Comparison of ENCODE assay signal across 29 mouse cellular contexts in the genomic region with DNA sequence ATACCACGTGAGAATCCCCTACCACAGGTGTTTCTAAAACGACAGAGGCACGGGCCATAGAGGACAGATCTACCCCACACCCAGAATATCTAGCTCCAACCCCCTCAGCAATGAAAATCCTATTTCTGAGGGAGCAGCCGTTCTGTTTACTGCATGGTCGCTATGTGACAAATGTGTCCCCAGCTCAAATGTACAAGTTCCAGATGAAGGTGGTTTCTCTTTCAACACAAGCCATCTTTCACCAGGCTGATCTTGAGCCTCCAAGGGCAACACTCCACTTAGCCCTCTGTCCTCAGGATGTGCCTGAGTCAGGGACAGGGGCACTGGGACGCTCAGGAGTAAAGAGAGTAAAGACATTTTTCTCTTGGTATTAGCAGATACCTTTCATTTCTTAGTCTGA. TPM values are rescaled to one million over a fixed set of nuclear protein-coding genes. Genes with fewer than 3 reads are reported as not detected.
"Had no signal": no experiment of that assay in that cellular context is flagged by ENCODE, and none has a peak within 500 bp of the region (broad histone marks: within the 10 kb centered on the region; RNA-seq: fewer than 3 reads in every experiment).

No protein-coding gene starts in this region.

- H3K27ac ChIP-seq: heart, embryonic 10.5 days; hindbrain, embryonic 13.5 days; hindbrain, embryonic 15.5 days; hindbrain, postnatal 0 days; layer of hippocampus, adult 2 months; left cerebral cortex, adult 2 months; limb, embryonic 10.5 days; limb, embryonic 12.5 days; liver, embryonic 13.5 days; liver, embryonic 15.5 days had no signal

- DNase-seq: heart, adult 18-20 months; heart, postnatal 10 days; kidney, adult 18-20 months; kidney, adult 8-10 months; kidney, postnatal 10 days; kidney, postnatal 25 days; kidney, postnatal 4 days; liver; liver, embryonic 13.5 days; liver, postnatal 0 days had no signal

- ATAC-seq: hindbrain, postnatal 0 days; intestine, embryonic 16.5 days; liver, postnatal 0 days had no signal

- H3K4me1 ChIP-seq: heart, embryonic 10.5 days; heart, embryonic 12.5 days; hindbrain, embryonic 13.5 days; hindbrain, embryonic 15.5 days; liver, embryonic 13.5 days; liver, embryonic 15.5 days had no signal

- H3K36me3 ChIP-seq: heart, embryonic 10.5 days; heart, embryonic 12.5 days; hindbrain, embryonic 13.5 days; hindbrain, embryonic 15.5 days; limb, embryonic 10.5 days; limb, embryonic 12.5 days; liver, embryonic 13.5 days; liver, embryonic 15.5 days had no signal

- H3K9me3 ChIP-seq: heart, embryonic 10.5 days; heart, embryonic 12.5 days; hindbrain, embryonic 13.5 days; hindbrain, embryonic 15.5 days; limb, embryonic 10.5 days; limb, embryonic 12.5 days; liver, embryonic 13.5 days; liver, embryonic 15.5 days had no signal

- H3K4me2 ChIP-seq: heart, embryonic 12.5 days; hindbrain, embryonic 13.5 days; hindbrain, embryonic 15.5 days; limb, embryonic 12.5 days; liver, embryonic 11.5 days; liver, embryonic 13.5 days; liver, embryonic 15.5 days had no signal

- H3K4me3 ChIP-seq: heart, embryonic 10.5 days; heart, embryonic 12.5 days; hindbrain, embryonic 13.5 days; hindbrain, embryonic 15.5 days; layer of hippocampus, adult 2 months; left cerebral cortex, adult 2 months; limb, embryonic 10.5 days; limb, embryonic 12.5 days; liver, embryonic 13.5 days; liver, embryonic 15.5 days had no signal

- H3K27me3 ChIP-seq: heart, embryonic 12.5 days; hindbrain, embryonic 15.5 days; limb, embryonic 12.5 days; liver, embryonic 13.5 days; liver, embryonic 15.5 days had no signal

- H3K9ac ChIP-seq: heart, embryonic 12.5 days; hindbrain, embryonic 13.5 days; hindbrain, embryonic 15.5 days; limb, embryonic 12.5 days; liver, embryonic 13.5 days; liver, embryonic 15.5 days; liver, postnatal 0 days had no signal

RNA-seq across cellular contexts. Expression of a gene that starts 29.8 kb away (rescaled TPM):
- total RNA-seq: heart, adult 18-20 months; heart, postnatal 10 days; heart, postnatal 25 days; hematopoietic stem cell, adult 5-6 weeks had no signal
- polyA plus RNA-seq: heart, embryonic 10.5 days; heart, embryonic 12.5 days; heart, embryonic 14.5 days; hindbrain, embryonic 11.5 days; kidney, embryonic 14.5 days; kidney, embryonic 16.5 days; limb, embryonic 10.5 days; liver, embryonic 11.5 days; liver, embryonic 13.5 days; liver, postnatal 0 days had no signal

RNA-seq across cellular contexts. Expression of a gene that starts 58.8 kb away (rescaled TPM):
- total RNA-seq: heart, adult 18-20 months; heart, postnatal 25 days; hematopoietic stem cell, adult 5-6 weeks had no signal
- polyA plus RNA-seq: intestine, embryonic 14.5 days; intestine, embryonic 16.5 days had no signal
